25 mouse cellular contexts compared by ENCODE assay signal in genomic region chr7:81235117-81235516, GRCm38 (mm10).
"Had no signal": no experiment of that assay in that cellular context is flagged by ENCODE, and none has a peak within 500 bp of the region (broad histone marks: within the 10 kb centered on the region; RNA-seq: fewer than 3 reads in every experiment).

No protein-coding gene starts in this region.

- H3K4me1 ChIP-seq: heart, embryonic 10.5 days; heart, embryonic 12.5 days; hindbrain, embryonic 10.5 days; hindbrain, embryonic 12.5 days; limb, embryonic 13.5 days; limb, embryonic 15.5 days; liver, embryonic 12.5 days had no signal

- H3K4me3 ChIP-seq: heart, adult 2 months; heart, embryonic 10.5 days; heart, embryonic 12.5 days; hindbrain, embryonic 10.5 days; hindbrain, embryonic 12.5 days; kidney, embryonic 15.5 days; limb, embryonic 13.5 days; limb, embryonic 15.5 days; liver, embryonic 12.5 days had no signal

- H3K9ac ChIP-seq: heart, embryonic 12.5 days; hindbrain, embryonic 12.5 days; hindbrain, embryonic 14.5 days; kidney, embryonic 15.5 days; limb, embryonic 13.5 days; limb, embryonic 15.5 days; liver, embryonic 12.5 days; liver, embryonic 14.5 days had no signal

- H3K4me2 ChIP-seq: heart, embryonic 12.5 days; hindbrain, embryonic 12.5 days; hindbrain, embryonic 14.5 days; kidney, embryonic 15.5 days; limb, embryonic 13.5 days; limb, embryonic 15.5 days; liver, embryonic 12.5 days had no signal

- H3K27me3 ChIP-seq: heart, embryonic 12.5 days; hindbrain, embryonic 12.5 days; kidney, embryonic 15.5 days; limb, embryonic 13.5 days; limb, embryonic 15.5 days; liver, embryonic 12.5 days had no signal

- H3K27ac ChIP-seq: heart, adult 2 months; heart, embryonic 10.5 days; hindbrain, embryonic 10.5 days; hindbrain, embryonic 12.5 days; hindbrain, embryonic 14.5 days; hindbrain, postnatal 0 days; kidney, embryonic 15.5 days; limb, embryonic 13.5 days; limb, embryonic 15.5 days; liver, embryonic 12.5 days; liver, embryonic 14.5 days had no signal

- H3K36me3 ChIP-seq: heart, embryonic 10.5 days; heart, embryonic 12.5 days; hindbrain, embryonic 10.5 days; hindbrain, embryonic 12.5 days; kidney, embryonic 15.5 days; limb, embryonic 13.5 days; limb, embryonic 15.5 days; liver, embryonic 12.5 days had no signal

- H3K9me3 ChIP-seq: heart, embryonic 10.5 days; heart, embryonic 12.5 days; hindbrain, embryonic 10.5 days; hindbrain, embryonic 12.5 days; kidney, embryonic 15.5 days; limb, embryonic 13.5 days; limb, embryonic 15.5 days; liver, embryonic 12.5 days had no signal

- DNase-seq: gastrocnemius, postnatal 14 days; gastrocnemius, postnatal 36 days; heart, adult 2 months; heart, postnatal 10 days; heart, postnatal 4 days; kidney, adult 11 months; kidney, adult 2 months; kidney, adult 9 months; kidney, postnatal 10 days; kidney, postnatal 36 days; layer of hippocampus, adult 9-11 months; layer of hippocampus, postnatal 36 days; left cerebral cortex, postnatal 4 days had no signal

- ATAC-seq: hindbrain, postnatal 0 days; intestine, embryonic 16.5 days; liver, embryonic 12.5 days had no signal
